Mouse (Mus musculus): ENCODE measurements at regions not wholly inside any gene's neighbourhood (a gene's known extent, or its start where the extent isn't known, plus 50 kb on each side); places are given as distances from the start of the nearest gene placed in this dataset.

GRCm38 (mm10) chr5:118424177-118424576 lies 136.3 kb upstream of the Med13l start:
- Histone ChIP-seq H3K4me3 (ENCODE audit: control insufficient read depth in 1 of 2, insufficient read depth in 1 of 2, low read depth in 2 of 2, low read length in 2 of 2) (no peak overlapping the region), H3K27me3 (ENCODE audit: control insufficient read depth in 1 of 2, insufficient read depth in 2 of 2, low read length in 2 of 2) (no peaks in the 10 kb centered on the region), H3K79me2 (ENCODE audit: control insufficient read depth, insufficient read depth, low read length, poor library complexity) (no peaks in the 10 kb centered on the region)

DNA sequence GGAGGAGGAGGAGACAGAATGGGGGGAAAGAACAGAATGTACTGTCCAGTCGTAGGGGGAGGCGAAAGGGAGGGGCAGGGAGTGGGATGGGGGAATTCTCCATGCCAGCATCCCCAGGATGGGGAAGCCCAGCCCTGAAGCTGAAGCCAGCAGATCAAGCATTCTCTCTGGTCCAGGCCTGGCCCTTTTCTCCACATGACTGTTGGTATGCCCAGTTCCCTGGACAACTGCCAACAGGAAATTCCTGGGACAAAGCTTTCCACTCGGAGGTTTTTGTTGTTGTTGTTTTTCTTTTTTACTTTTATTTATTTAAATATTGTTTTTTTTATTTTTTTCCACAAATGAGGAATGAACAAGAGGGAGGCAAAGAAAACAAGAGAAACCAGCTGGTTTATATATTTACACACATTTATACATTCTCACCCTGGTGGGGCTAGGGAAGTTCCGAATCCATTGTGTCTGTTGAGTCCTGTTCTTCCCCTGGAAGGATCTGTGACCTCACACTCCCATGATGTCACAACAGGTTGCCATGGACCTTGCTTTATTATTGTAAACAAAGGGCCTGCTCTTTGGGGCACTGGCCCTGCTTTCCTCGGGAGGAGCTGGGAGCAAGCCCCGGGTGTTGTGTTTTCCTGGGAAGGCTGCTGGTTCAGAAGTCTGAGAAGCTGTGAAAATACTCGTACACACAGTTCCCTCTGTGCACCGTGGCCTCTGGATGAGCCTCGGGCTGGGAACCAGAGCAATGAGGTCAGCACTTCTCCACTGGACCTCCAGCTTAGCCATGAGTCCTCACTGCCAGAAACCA lies 135.5 kb upstream of the Med13l start:
- Histone ChIP-seq H3K36me3 (ENCODE audit: control insufficient read depth in 1 of 2, insufficient read depth in 2 of 2, low read length in 2 of 2) (no peaks in the 10 kb centered on the region), H3K4me3 (ENCODE audit: control insufficient read depth in 1 of 2, insufficient read depth in 1 of 2, low read depth in 2 of 2, low read length in 2 of 2) (no peak overlapping the region), H3K27me3 (ENCODE audit: control insufficient read depth in 1 of 2, insufficient read depth in 2 of 2, low read length in 2 of 2) (no peaks in the 10 kb centered on the region), H3K4me1 (ENCODE audit: control insufficient read depth in 1 of 2, insufficient read depth in 2 of 2, low read length in 2 of 2) (no peaks in the 10 kb centered on the region), H3K79me2 (ENCODE audit: control insufficient read depth, insufficient read depth, low read length, poor library complexity) (no peaks in the 10 kb centered on the region), H3K9ac (ENCODE audit: control insufficient read depth, low read depth, low read length, poor library complexity, severe bottlenecking) (no peak overlapping the region), H3K27ac (ENCODE audit: control insufficient read depth, low read depth, low read length) (no peak overlapping the region), H3K9me3 (replicated peaks; ENCODE audit: insufficient read depth, low read length) (no peaks in the 10 kb centered on the region)
- TF ChIP-seq CHD2 (IDR thresholded peaks at IDR 0.05; ENCODE audit: low read length) (no peak), JUND (IDR thresholded peaks at IDR 0.05; ENCODE audit: low read depth, low read length) (no peak), MXI1 (IDR thresholded peaks at IDR 0.05; ENCODE audit: low read depth, low read length) (no peak), SMC3 (IDR thresholded peaks at IDR 0.05; ENCODE audit: low read depth, low read length) (no peak), GABPA (IDR thresholded peaks at IDR 0.05; ENCODE audit: low read depth, low read length) (no peak), GATA1 (IDR thresholded peaks at IDR 0.05; ENCODE audit: low read depth, low read length) (no peak), ZMIZ1 (IDR thresholded peaks at IDR 0.05; ENCODE audit: low read depth, low read length) (no peak)
- DNase-seq (ENCODE audit: low read depth, low spot score) = no peak

More at GRCm38 (mm10) chr5:118424177-118424576, 136.3 kb upstream of the Med13l start:
- H3K36me3 ChIP-seq (ENCODE audit: control insufficient read depth in 1 of 2, insufficient read depth in 2 of 2, low read length in 2 of 2) = no peaks in the 10 kb centered on the region
- H3K4me1 ChIP-seq (ENCODE audit: control insufficient read depth in 1 of 2, insufficient read depth in 2 of 2, low read length in 2 of 2) = no peaks in the 10 kb centered on the region
- TF ChIP-seq SMC3 (IDR thresholded peaks at IDR 0.05; ENCODE audit: low read depth, low read length) (no peak), MAFK (IDR thresholded peaks at IDR 0.05; ENCODE audit: borderline replicate concordance, low read depth, low read length) (no peak), RAD21 (IDR thresholded peaks at IDR 0.05; ENCODE audit: low read depth, low read length) (no peak), CTCF (IDR thresholded peaks at IDR 0.05 in 2 of 3, conservative IDR thresholded peaks at IDR 0.05 in 1 of 3; ENCODE audit: control insufficient read depth in 1 of 3, insufficient read depth in 1 of 3, low read depth in 2 of 3, low read length in 3 of 3, poor library complexity in 1 of 3, severe bottlenecking in 1 of 3) (no peak), E2F4 (IDR thresholded peaks at IDR 0.05; ENCODE audit: borderline replicate concordance, low read depth, low read length) (no peak), GATA1 (IDR thresholded peaks at IDR 0.05; ENCODE audit: low read depth, low read length) (no peak), TCF12 (IDR thresholded peaks at IDR 0.05; ENCODE audit: low read depth, low read length) (no peak)
- DNase-seq (ENCODE audit: low read depth, low spot score) = no peak
- H3K9me3 ChIP-seq (replicated peaks; ENCODE audit: insufficient read depth, low read length) = no peaks in the 10 kb centered on the region
- no peak overlapping the region for H3K27ac ChIP-seq (ENCODE audit: control insufficient read depth, low read depth, low read length)
- no peak overlapping the region for H3K9ac ChIP-seq (ENCODE audit: control insufficient read depth, low read depth, low read length, poor library complexity, severe bottlenecking)

DNA sequence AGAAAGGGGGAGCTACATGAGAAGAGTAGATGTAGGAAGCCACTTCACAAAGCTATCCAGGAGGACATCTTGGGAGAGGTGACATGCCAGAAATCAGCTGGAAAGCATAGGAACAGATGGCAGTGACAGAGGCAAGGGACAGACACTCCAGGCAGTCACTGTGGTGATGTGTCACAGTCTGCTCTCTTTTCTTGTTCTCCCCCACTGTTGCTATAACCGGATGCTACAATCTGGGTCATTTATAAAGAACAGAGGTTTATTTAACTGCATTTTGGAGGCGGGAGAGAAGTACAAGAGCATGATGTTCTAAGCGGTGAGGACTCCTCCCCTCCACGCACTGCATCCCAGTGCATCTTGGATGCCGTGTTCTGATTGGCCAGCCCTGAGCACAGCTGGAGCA lies 133.8 kb upstream of the Med13l start:
- Histone ChIP-seq H3K4me3 (ENCODE audit: control insufficient read depth in 1 of 2, insufficient read depth in 1 of 2, low read depth in 2 of 2, low read length in 2 of 2) (no peak overlapping the region), H3K4me1 (ENCODE audit: control insufficient read depth in 1 of 2, insufficient read depth in 2 of 2, low read length in 2 of 2) (no peaks in the 10 kb centered on the region), H3K27me3 (ENCODE audit: control insufficient read depth in 1 of 2, insufficient read depth in 2 of 2, low read length in 2 of 2) (no peaks in the 10 kb centered on the region), H3K9ac (ENCODE audit: control insufficient read depth, low read depth, low read length, poor library complexity, severe bottlenecking) (no peak overlapping the region), H3K9me3 (replicated peaks; ENCODE audit: insufficient read depth, low read length) (no peaks in the 10 kb centered on the region), H3K79me2 (ENCODE audit: control insufficient read depth, insufficient read depth, low read length, poor library complexity) (no peaks in the 10 kb centered on the region), H3K27ac (ENCODE audit: control insufficient read depth, low read depth, low read length) (no peak overlapping the region), H3K36me3 (ENCODE audit: control insufficient read depth in 1 of 2, insufficient read depth in 2 of 2, low read length in 2 of 2) (no peaks in the 10 kb centered on the region)
- no peak for DNase-seq (ENCODE audit: low read depth, low spot score)
- TF ChIP-seq TCF12 (IDR thresholded peaks at IDR 0.05; ENCODE audit: low read depth, low read length) (no peak), MAZ (IDR thresholded peaks at IDR 0.05; ENCODE audit: low read depth, low read length) (no peak), CHD1 (IDR thresholded peaks at IDR 0.05; ENCODE audit: low read depth, low read length) (no peak), E2F4 (IDR thresholded peaks at IDR 0.05; ENCODE audit: borderline replicate concordance, low read depth, low read length) (no peak), RCOR1 (IDR thresholded peaks at IDR 0.05; ENCODE audit: low read depth, low read length) (no peak), SIN3A (IDR thresholded peaks at IDR 0.05; ENCODE audit: low read length) (no peak), ZKSCAN1 (IDR thresholded peaks at IDR 0.05; ENCODE audit: low read depth, low read length) (no peak), NELFE (IDR thresholded peaks at IDR 0.05; ENCODE audit: low read depth, low read length) (no peak), POLR2A (IDR thresholded peaks at IDR 0.05; ENCODE audit: control insufficient read depth in 1 of 2, insufficient read depth in 1 of 2, low read depth in 1 of 2, low read length in 2 of 2, poor library complexity in 1 of 2) (no peak), ZC3H11A (IDR thresholded peaks at IDR 0.05; ENCODE audit: low read depth, low read length) (no peak), MAFK (IDR thresholded peaks at IDR 0.05; ENCODE audit: borderline replicate concordance, low read depth, low read length) (no peak), HCFC1 (IDR thresholded peaks at IDR 0.05; ENCODE audit: low read depth, low read length) (no peak), MEF2A (IDR thresholded peaks at IDR 0.05; ENCODE audit: extremely low read depth, insufficient replicate concordance, low read depth, low read length, poor library complexity, severe bottlenecking) (no peak), CHD2 (IDR thresholded peaks at IDR 0.05; ENCODE audit: low read length) (no peak), MYB (IDR thresholded peaks at IDR 0.05; ENCODE audit: low read depth, low read length) (no peak), GATA1 (IDR thresholded peaks at IDR 0.05; ENCODE audit: low read depth, low read length) (no peak), ELF1 (IDR thresholded peaks at IDR 0.05; ENCODE audit: low read depth, low read length) (no peak)
